Mouse (Mus musculus): ENCODE data around the gene Sgsm1.

The Sgsm1 gene

DNA sequence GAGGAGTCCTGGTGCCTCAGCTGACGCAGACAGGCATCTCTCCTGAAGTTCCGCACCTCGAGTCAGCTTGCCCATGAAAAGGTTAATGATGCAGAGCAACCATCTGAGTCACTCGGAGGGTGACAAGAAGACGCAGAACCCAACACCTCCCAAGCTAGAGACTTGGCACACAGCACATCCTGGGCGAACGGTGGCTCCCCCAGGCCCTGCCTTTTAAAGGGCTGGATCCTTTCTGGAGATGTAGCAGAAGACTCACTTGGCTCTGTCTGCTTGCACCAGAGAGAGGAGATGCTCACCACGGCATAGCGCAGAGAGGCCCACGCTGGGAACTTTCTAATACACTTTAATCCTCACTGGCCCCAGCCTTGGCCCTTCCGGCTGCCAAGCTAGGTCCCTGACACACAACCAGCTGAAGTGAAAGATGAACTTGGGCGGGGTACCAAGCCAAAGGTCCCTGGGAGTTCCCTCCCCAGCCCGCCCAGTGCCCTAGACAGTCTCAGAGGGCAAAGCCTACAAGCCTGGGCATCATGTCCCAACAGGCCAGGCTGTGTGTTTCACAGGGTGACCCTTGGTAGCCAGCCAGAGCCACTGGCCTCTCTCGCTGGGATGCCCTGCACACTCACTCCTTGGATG is 94.1 kb downstream of the Sgsm1 start:
- DNase-seq = no peak

DNA sequence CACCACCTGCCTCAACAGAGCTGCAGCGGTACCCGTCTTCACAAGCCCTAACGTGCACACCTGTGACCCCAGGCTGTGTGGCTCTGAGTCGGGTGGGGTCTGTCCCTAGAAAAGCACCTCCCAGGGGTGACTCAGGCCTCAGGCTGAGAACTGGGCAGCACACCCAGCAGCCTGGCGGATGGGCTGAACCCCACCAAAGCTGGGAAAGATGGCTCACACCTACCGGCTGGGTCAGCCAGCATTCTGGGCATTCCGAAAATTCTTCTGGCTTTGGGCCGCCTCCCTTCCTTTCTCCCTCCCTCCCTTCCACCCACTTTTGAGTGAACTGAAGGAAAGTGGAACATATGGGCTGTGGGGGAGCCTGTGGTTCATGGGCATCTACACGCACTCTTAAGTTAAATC is 95.0 kb downstream of the Sgsm1 start:
- DNase-seq = no peak

DNA sequence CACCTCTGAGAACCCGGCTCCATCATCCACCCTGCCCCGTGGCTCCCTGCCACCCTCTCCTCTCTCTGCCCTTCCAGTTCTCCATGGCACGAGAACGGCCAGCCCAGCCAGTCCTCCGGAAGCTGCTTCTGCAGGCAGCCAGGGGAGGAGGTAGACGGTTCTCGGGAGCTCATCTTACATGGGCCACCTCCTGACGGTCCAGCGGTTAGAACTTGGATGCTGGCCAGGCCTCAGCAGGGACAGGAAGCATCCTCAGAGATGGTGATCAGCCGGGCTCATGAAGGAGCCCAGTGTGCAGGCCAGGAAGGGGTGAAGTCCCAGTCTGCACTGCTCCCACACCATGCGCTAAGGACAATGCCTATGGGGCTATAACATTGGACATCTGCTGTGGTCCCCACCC is 96.1 kb downstream of the Sgsm1 start:
- no peak for DNase-seq

DNA sequence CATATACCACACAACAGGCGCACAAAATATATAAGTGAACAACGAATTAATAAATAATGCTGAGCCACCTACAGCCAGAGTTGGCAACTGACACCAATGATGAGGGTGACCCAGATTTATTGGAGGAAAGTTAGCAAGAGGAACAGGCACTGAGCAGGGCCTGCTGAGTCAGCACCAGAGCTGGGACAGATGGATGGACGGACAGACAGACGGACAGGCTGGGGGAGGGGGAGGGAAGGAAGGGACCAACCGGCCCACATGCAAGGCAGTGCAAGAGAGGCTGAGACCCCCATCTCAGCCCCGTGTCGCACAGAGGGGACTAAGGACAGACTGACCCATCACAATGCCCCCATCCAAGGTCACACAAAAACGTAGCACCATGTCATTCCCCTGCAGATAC is 96.5 kb downstream of the Sgsm1 start:
- DNase-seq = no peak

- DNase-seq = no peak
Observed at GRCm38 (mm10) chr5:113212156-113212835, 98.3 kb downstream of the Sgsm1 start.

- no peak for DNase-seq
Observed at GRCm38 (mm10) chr5:113210314-113210713, 100.3 kb downstream of the Sgsm1 start.

DNA sequence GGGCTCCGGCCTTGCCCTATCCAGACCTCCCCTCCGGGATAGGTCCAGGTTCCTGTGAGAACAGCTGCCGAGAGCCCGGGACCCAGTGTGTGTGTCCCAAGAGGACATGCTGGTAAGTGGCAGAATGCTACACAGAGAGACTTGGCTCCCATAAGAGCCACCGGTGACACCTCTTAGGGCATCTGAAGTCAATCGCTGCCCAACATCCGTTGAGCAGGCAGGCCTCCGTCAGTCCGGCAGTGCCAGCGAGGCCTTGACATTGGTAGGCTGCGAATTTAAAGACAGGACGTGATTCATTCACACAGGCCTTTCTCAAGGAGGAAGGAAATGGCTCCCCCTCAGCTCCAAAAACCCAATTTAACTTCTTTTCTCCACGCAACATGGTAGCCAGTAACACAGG is 100.7 kb downstream of the Sgsm1 start:
- DNase-seq = no peak

GRCm38 (mm10) chr5:113209401-113209750 is 101.2 kb downstream of the Sgsm1 start:
- DNase-seq = no peak

DNA sequence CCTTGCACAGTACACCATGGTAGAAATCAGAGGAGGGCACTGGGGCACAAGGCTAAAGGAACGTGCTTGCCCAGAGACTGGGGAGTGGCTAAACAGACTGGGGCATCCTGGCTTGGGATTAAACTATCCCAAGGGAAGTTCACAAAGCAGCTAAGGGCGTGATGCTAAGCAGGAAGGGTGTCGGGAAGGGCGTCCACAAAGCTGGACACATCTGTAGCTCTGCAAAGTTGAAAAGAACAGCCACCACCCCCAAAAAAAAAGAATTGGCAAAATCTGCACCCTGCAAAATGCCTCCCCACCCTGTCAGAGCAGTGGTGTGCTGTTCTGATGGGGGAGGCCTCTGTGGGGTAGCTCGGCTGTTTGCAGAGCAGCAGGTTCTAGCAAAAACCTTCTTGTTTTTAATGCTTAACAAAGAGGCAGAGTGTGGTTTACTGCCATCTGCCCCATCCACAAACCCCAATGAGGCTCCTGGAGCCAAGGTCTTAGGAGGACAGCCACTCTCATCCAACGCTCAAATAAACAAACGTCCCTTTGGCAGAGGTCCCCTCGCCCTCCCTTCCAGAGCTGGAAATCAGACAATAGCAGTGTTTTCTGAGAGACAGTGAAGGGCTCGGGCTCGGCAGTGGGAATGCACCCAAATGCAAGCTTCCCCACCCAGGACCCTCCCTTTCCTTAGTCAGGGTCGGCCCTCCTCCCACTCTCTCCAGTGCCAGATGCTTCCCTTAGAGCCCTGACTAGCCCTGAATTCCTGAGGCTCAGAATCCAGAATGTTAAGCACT is 101.8 kb downstream of the Sgsm1 start:
- DNase-seq = peak; percentile 27

DNA sequence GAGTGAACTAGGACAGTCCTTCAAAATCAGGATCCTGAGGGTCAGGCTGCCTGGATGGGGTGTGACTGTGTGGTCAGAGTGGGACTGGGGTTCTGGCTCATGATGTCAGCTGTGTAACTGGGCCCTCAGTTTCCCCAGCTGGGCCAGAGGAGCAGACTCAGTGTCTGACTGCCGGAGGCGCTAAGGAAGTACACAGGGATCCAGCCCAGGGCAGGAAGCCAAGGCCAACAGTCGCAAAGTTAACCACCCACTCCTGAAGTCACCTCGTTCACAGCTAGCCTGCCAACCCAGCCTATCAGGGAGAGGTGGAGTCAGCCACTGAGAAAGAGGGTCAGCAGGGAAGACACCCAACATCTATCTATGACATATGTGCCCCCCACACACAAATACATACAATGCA is 102.5 kb downstream of the Sgsm1 start:
- no peak for DNase-seq

GRCm38 (mm10) chr5:113206670-113207352 is 103.8 kb downstream of the Sgsm1 start:
- DNase-seq = no peak

DNA sequence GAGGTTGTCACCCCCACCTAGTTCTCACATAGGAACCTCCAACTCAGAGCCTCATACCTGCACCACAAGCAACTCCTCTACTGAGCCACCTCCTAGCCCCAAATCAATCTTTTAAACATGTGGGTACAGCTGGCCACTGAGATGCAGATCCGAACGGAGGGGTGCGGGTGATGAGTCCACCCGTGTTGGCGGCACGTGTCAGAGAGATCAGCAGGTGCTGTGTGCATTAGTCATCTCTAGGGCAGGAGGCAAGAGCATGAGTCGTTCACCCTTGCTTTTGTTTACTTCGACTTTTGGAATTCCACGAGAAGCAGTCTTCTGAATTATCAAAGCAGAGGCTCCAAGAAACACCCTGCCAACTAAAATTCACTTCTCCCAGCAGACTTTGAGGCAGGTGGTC is 106.4 kb downstream of the Sgsm1 start:
- DNase-seq = no peak

DNA sequence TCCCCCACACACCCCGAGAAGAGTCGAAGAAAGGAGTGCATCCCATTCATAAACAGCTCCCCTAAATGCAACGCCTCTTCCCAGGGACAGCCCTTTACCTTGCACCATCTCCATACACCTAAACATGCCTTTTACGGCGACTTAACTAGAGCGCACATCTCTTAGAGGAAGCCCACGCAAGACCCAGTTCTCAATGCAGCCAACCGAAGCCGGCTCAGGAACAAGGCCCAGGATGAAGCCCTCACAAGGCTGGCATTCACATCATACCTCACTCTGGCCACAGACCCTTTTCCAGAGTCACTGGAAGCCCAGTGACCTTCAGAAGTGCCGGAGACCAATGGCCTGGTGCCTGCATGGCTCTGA is 110.8 kb downstream of the Sgsm1 start:
- DNase-seq = no peak

DNA sequence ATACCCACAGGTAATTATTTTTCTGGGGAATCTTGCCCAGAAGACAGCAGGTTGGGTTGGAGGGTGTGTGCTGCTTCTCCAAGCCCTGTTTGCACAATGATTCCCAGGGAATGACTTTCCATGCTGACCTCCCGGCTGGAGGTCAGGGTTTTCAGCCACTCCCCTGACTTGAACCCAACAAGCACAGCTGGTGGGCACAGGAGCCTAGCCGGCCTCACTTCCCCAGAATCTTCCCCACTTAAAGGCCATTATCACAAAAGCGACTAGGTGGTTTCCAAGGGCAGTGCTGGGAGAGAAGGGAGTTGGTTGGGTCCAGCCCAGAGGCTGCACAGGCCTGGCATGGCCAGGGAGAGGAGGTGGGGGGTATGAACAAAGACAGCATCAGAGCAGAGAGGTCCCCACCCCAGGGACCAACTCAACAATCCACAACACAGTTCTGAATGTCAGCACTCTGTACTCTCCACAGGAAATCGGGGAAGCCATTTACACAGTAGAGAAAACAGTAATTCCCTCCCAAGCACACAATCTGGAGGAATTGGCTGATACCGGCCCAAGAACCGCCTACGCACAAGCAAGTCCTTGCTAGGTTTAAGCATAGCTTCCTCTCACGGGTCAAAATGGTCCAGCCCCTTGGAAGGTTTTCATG is 111.3 kb downstream of the Sgsm1 start:
- DNase-seq = no peak

GRCm38 (mm10) chr5:113196916-113197794 is 113.4 kb downstream of the Sgsm1 start:
- no peak for DNase-seq

GRCm38 (mm10) chr5:113195907-113196306 is 114.7 kb downstream of the Sgsm1 start:
- DNase-seq = no peak

DNA sequence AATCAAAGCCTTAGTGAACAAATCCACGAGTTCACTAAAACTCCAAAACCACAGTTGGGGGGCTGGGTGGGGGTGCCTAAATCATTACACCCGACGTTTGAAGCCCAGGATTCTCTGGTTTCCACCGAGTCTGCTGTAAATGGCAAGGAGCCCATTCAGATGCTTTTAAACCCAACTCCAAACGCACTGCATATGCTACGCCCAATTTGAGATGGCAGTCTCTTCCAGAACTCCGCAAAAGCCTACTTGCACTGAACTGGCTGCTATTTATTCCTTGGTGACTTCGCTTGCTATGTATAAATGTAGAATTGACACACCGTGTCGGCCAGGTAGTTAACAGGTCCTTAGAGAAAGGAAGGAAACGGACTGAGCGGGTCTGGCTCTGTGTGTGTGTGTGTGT is 115.1 kb downstream of the Sgsm1 start:
- DNase-seq = no peak

DNA sequence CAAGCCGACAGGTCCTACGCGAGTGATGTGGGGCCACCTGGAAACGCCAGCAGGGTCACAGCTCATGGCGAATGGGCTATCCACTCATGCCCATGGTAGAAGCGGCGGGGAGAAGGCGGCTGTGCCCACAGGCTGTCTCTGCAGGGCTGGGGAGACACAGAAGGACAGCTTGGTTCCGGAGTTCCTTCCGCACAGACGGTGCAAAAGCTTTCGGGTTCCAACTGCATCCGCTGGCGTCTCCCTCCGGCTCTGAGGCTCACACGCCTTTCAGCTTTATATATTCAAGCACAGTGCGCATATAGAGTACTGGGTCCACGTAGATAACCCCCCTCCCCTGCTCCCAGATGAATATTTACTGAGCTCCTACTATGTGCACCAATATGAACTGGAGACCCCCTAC is 116.8 kb downstream of the Sgsm1 start:
- no peak for DNase-seq

All from cerebellum, adult 11 months (tissue).